Mouse (Mus musculus) liver, embryonic 14.5 days (tissue): ENCODE data around the gene Lsmem1. TPM values are rescaled to one million over a fixed set of nuclear protein-coding genes. Genes with fewer than 3 reads are reported as not detected.

Experiments
- ATAC-seq: fragments of 200-750 bp; cut with Nextera tagmentation; 2 replicates; pipeline ENCODE4 v1.8.0; 2017; ENCODE audit warnings: moderate number of reproducible peaks, mild to moderate bottlenecking, moderate library complexity; ENCODE audit not compliant: insufficient read depth
- DNase-seq, 3 experiments: peaks; one replicate each; pipeline ENCODE4 v3.0.0-alpha.2; 2012 to 2013; ENCODE audit warnings: low read depth in 3 of 3, low spot score in 3 of 3
- H3K27ac ChIP-seq: fragments of 300-500 bp; sonication (generic); 2 replicates; pipeline ENCODE4 v1.5.1; 2014; ENCODE audit warnings: moderate library complexity, mild to moderate bottlenecking, control low read depth, inconsistent platforms
- H3K27me3 ChIP-seq: fragments of 300-500 bp; sonication (generic); 2 replicates; pipeline ENCODE4 v1.6.1; 2014; ENCODE audit warnings: mild to moderate bottlenecking, low read length, moderate library complexity; ENCODE audit not compliant: control insufficient read depth, insufficient read depth
- H3K36me3 ChIP-seq: fragments of 300-500 bp; sonication (generic); replicated peaks from 2 replicates; pipeline ENCODE4 v1.6.1; 2014; ENCODE audit warnings: low read depth; ENCODE audit not compliant: control insufficient read depth, insufficient read depth
- H3K4me1 ChIP-seq, 2 experiments: fragments of 200-500 bp in 1 of 2; fragments of 300-500 bp in 1 of 2; sonication (generic) in 1 of 2; replicated peaks; 2 replicates each; pipeline ENCODE4 v1.6.1; 2012 to 2014; ENCODE audit warnings: antibody characterized with exemption in 1 of 2, inconsistent platforms in 1 of 2, low read length in 1 of 2; ENCODE audit not compliant: control insufficient read depth in 2 of 2, insufficient read depth in 2 of 2
- H3K4me2 ChIP-seq: fragments of 300-500 bp; sonication (generic); 2 replicates; pipeline ENCODE4 v1.6.1; 2014; ENCODE audit warnings: low read depth, mild to moderate bottlenecking, control low read depth, moderate library complexity
- H3K4me3 ChIP-seq, 2 experiments: fragments of 200-500 bp in 1 of 2; fragments of 300-500 bp in 1 of 2; sonication (generic) in 1 of 2; 2 replicates each; pipeline ENCODE4 v1.5.1; 2012 to 2014; ENCODE audit warnings: low read depth in 2 of 2, low read length in 2 of 2, mild to moderate bottlenecking in 2 of 2, control low read depth in 1 of 2, inconsistent platforms in 1 of 2, moderate library complexity in 1 of 2; ENCODE audit not compliant: insufficient read depth in 1 of 2
- H3K9ac ChIP-seq: fragments of 300-500 bp; sonication (generic); replicated peaks from 2 replicates; pipeline ENCODE4 v1.6.1; 2014; ENCODE audit warnings: mild to moderate bottlenecking, control low read depth, moderate library complexity
- H3K9me3 ChIP-seq: fragments of 300-500 bp; sonication (generic); 2 replicates; pipeline ENCODE4 v1.6.1; 2016; ENCODE audit warnings: low read length, mixed read lengths; ENCODE audit not compliant: control insufficient read depth
- CTCF ChIP-seq: IDR thresholded peaks from 2 replicates; pipeline ENCODE4 v1.5.1; 2016; ENCODE audit warnings: antibody characterized with exemption, low read depth, control low read depth
- EP300 ChIP-seq: IDR thresholded peaks from 2 replicates; pipeline ENCODE4 v1.6.1; 2016; ENCODE audit warnings: antibody characterized with exemption, low read depth
- WGBS: fragments of 180-500 bp; shearing (Covaris S2); extraction: QIAGEN DNeasy Blood & Tissue Kit; methylation state at CpG from one replicate; pipeline ENCODE4 v1.1.7; 2014; ENCODE audit not compliant: insufficient replicate concordance; 5-methylcytosine and 5-hydroxymethylcytosine counted together
- polyA plus RNA-seq, 2 experiments: library from polyadenylated mRNA; depleted of rRNA in 1 of 2; stranded (reverse) in 1 of 2; unstranded in 1 of 2; fragments of >200 nt; fragmentation: Nextera tagmentation in 1 of 2; extraction: Ambion mirVana in 1 of 2; gene quantifications; 2 replicates each; pipeline versions ENCODE4 v1.2.1 to v1.2.3; 2012 to 2014

Gene Lsmem1
- polyA plus RNA-seq, 2 experiments: 0.02 TPM; not detected in 1

DNA sequence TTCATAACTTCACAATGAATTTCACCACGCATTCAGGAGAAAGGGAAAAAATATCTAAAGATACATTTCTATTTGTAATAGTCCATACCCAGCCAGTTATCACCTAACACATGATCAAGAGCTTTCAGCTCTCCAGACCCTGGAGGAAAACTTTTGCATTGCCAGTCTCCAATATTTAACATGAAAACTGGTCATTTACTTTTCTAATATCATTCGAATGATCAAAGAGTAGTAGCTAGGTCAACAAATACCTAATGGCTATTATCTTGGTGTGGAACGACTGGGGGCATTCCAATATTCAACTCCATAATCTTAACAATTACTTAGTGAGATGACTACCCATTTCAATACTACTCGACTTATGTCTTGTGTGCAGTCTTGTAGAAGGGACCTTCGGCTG lies 22.3 kb upstream of the Lsmem1 start:
- ATAC-seq (no peak), DNase-seq (no peak)
- Histone ChIP-seq H3K9ac (peak overlapping the region; percentile 78), H3K27me3 (no peaks in the 10 kb centered on the region), H3K36me3 (peaks cover 3% of the 10 kb centered on the region), H3K4me1 (peaks cover 10 to 13% of the 10 kb centered on the region in 2 experiments), H3K9me3 (no peaks in the 10 kb centered on the region), H3K4me2 (peak overlapping the region; percentile 82), H3K4me3 (peak overlapping the region; percentile 77 to 86), H3K27ac (no peak overlapping the region; the same call in 1 of the 2 replicates)
- TF ChIP-seq CTCF (no peak), EP300 (no peak)
- WGBS: 5% methylated on average over 5 of the region's 5 CpGs

DNA sequence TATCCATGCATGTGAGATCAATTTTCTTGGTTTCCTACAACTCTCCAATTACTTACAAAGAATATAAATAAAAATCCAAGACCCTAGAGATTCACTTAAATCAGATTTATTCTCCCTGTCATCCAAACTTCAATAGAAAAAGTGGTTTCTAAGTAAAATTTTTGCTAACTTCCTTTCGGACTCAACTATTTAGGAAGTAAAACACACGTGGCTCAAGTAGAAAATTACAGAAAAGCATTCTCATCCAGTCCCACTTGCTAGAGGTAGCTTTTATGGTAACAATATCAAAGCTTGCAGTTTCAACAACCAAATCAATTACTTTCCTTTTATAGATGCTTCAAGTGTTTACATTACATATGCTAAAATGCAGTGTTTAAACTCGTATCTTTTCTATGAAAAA lies 21.6 kb upstream of the Lsmem1 start:
- no peak overlapping the region for H3K9ac ChIP-seq
- TF ChIP-seq EP300 (no peak), CTCF (no peak)
- peaks cover 10% of the 10 kb centered on the region for H3K36me3 ChIP-seq
- H3K4me2 ChIP-seq: peak overlapping the region; percentile 82
- H3K27me3 ChIP-seq: no peaks in the 10 kb centered on the region
- ATAC-seq: no peak
- H3K4me1 ChIP-seq: peaks cover 10 to 13% of the 10 kb centered on the region in 2 experiments
- 14% methylated on average over 3 of the region's 3 CpGs for WGBS
- peak overlapping the region; percentile 18 to 86; a peak in 3 of 4 replicates for H3K4me3 ChIP-seq
- no peaks in the 10 kb centered on the region for H3K9me3 ChIP-seq
- DNase-seq: no peak
- H3K27ac ChIP-seq: no peak overlapping the region

DNA sequence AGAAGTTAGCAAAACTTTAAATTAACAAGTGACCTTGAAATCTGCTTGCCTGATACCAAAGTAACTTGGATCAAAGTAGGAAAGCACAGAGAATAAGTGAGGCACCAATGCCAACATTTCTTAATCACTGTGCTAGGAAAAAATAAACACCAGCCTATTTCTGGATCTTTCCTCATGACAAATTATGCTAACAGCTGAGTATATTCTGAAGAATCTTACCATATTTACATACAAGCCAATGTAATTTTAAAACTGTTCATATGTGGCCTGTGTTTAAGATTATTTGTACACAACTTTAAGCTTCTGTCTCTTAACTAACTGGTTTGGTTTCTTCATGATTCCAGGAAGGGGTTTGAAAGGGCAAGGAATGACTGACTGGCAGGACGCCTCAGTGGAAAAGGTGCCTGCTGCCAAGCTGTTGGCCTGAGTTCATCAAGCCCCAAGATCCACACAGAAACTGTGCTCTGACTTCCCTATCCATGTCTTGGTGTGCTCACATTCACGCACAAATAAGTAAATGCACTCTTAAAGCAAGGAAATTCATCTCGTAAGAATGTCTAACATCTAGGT lies 20.8 kb upstream of the Lsmem1 start:
- ATAC-seq: no peak
- H3K9ac ChIP-seq: no peak overlapping the region
- no peak overlapping the region for H3K27ac ChIP-seq
- no peak overlapping the region; a peak in 1 of 4 replicates for H3K4me3 ChIP-seq
- H3K27me3 ChIP-seq: no peaks in the 10 kb centered on the region
- no peak for TF ChIP-seq EP300
- no peak for TF ChIP-seq CTCF
- 43% methylated on average over 3 of the region's 3 CpGs for WGBS
- DNase-seq: no peak
- H3K4me1 ChIP-seq: peaks cover 10 to 13% of the 10 kb centered on the region in 2 experiments
- H3K9me3 ChIP-seq: no peaks in the 10 kb centered on the region
- peak overlapping the region; percentile 82 for H3K4me2 ChIP-seq
- peaks cover 16% of the 10 kb centered on the region for H3K36me3 ChIP-seq

DNA sequence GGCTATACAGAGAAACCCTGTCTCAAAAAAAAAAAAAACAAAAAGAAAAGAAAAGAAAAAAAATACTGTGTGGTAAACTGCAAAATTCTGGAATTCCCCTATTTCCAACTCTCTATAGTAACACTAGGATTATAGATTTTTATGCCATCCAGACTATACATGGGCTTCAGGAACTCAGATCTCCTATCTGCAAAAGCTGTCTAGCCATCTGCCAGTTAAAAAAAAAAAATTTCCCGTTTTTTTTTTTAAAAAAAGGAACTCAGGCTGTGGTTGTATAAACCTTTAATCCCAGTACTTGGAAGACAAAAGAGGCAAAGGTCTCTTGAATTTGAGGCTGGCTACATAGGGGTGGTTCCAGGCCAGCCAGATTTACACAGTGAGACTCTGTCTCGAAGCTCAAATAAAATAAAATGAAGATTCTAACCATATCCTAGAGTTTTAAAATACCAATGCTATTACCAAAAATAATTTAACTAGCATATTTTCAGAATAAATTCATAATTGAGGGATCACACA lies 19.2 kb upstream of the Lsmem1 start:
- no peak overlapping the region for H3K4me2 ChIP-seq
- DNase-seq: no peak
- H3K4me3 ChIP-seq: no peak overlapping the region
- TF ChIP-seq EP300 (no peak), CTCF (no peak)
- H3K27me3 ChIP-seq: no peaks in the 10 kb centered on the region
- WGBS: 41% methylated on average over 2 of the region's 2 CpGs
- H3K9ac ChIP-seq: no peak overlapping the region
- peaks cover 7% of the 10 kb centered on the region in 2 experiments for H3K4me1 ChIP-seq
- no peaks in the 10 kb centered on the region for H3K9me3 ChIP-seq
- H3K27ac ChIP-seq: no peak overlapping the region
- H3K36me3 ChIP-seq: peaks cover 32% of the 10 kb centered on the region
- ATAC-seq: no peak

DNA sequence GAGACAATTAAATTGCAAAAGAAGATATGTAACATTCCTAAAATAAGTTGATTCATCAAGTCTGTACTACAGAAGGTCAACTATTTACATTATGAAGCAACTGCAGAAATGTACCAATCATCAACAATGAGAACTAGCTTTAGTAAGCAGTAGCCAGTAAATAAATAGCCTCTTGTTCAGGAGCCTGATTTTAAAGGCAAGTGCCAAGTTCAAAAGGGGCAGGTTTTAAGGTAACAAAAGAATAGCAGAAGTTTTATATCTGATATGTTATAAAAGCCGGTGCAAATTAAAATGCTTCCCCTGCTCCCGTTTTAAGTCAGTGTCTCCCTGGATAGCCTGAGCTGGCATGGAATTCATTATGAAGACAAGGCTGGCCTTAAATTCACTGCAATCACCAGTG lies 18.5 kb upstream of the Lsmem1 start:
- 84% methylated on average over 2 of the region's 2 CpGs for WGBS
- TF ChIP-seq CTCF (no peak), EP300 (no peak)
- DNase-seq (no peak), ATAC-seq (no peak)
- no peak overlapping the region for H3K27ac ChIP-seq
- peaks cover 6% of the 10 kb centered on the region in 2 experiments; a peak in 3 of 4 replicates for H3K4me1 ChIP-seq
- H3K9ac ChIP-seq: no peak overlapping the region
- H3K9me3 ChIP-seq: no peaks in the 10 kb centered on the region
- no peak overlapping the region for H3K4me2 ChIP-seq
- H3K4me3 ChIP-seq: no peak overlapping the region
- H3K27me3 ChIP-seq: no peaks in the 10 kb centered on the region
- H3K36me3 ChIP-seq: peaks cover 39% of the 10 kb centered on the region
